In genomic region chr11:77525804-77526486, GRCm38 (mm10) we compare ENCODE assay signal across 22 mouse cellular contexts. TPM values are rescaled to one million over a fixed set of nuclear protein-coding genes. Genes with fewer than 3 reads are reported as not detected.
DNase-seq lines count a peak whose midpoint lies in the region; ATAC-seq and TF ChIP-seq lines count a peak whose summit lies in the region.
"Had no signal": no experiment of that assay in that cellular context is flagged by ENCODE, and none has a peak within 500 bp of the region (broad histone marks: within the 10 kb centered on the region; RNA-seq: fewer than 3 reads in every experiment).

No protein-coding gene starts in this region.

- TF ChIP-seq CTCF in hindbrain, postnatal 0 days (IDR thresholded peaks at IDR 0.05; ENCODE audit: low read depth), result peak; percentile 18; the same call in 1 of the 2 replicates
- peak; percentile 33 for TF ChIP-seq CTCF in Patski (IDR thresholded peaks at IDR 0.05)

- no peak overlapping the region for H3K4me2 ChIP-seq in hindbrain, postnatal 0 days (ENCODE audit: low read depth, low read length)
- no peak overlapping the region for H3K4me2 ChIP-seq in hindbrain, embryonic 14.5 days (replicated peaks)
- H3K4me2 ChIP-seq: embryonic facial prominence, embryonic 15.5 days; heart, embryonic 13.5 days; kidney, embryonic 15.5 days; limb, embryonic 13.5 days; midbrain, embryonic 13.5 days; stomach, embryonic 15.5 days had no signal

- POLR2A ChIA-PET in Patski (lab: Charles Lee), result interaction anchor here (0.6 kb wide), 1 partner anchor 53 kb away, joined by 4 read pairs; no protein-coding TSS in a partner anchor

- H3K9me3 ChIP-seq in hindbrain, postnatal 0 days (ENCODE audit: low read length), result no peaks in the 10 kb centered on the region
- no peaks in the 10 kb centered on the region for H3K9me3 ChIP-seq in hindbrain, embryonic 14.5 days (ENCODE audit: control insufficient read depth, low read length)
- H3K9me3 ChIP-seq in megakaryocyte, embryonic 14.5 days, result no peaks in the 10 kb centered on the region
- H3K9me3 ChIP-seq: embryonic facial prominence, embryonic 15.5 days; heart, embryonic 13.5 days; kidney, embryonic 15.5 days; limb, embryonic 13.5 days; midbrain, embryonic 13.5 days; stomach, embryonic 15.5 days had no signal

- H3K27ac ChIP-seq in hindbrain, postnatal 0 days, result no peak overlapping the region
- no peak overlapping the region for H3K27ac ChIP-seq in hindbrain, embryonic 14.5 days
- H3K27ac ChIP-seq: embryonic facial prominence, embryonic 15.5 days; heart, embryonic 13.5 days; kidney, embryonic 15.5 days; limb, embryonic 13.5 days; midbrain, embryonic 13.5 days; stomach, embryonic 15.5 days had no signal

- H3K36me3 ChIP-seq in hindbrain, postnatal 0 days (ENCODE audit: insufficient read depth, low read length), result no peaks in the 10 kb centered on the region
- H3K36me3 ChIP-seq in hindbrain, embryonic 14.5 days (replicated peaks; ENCODE audit: control insufficient read depth, insufficient read depth), result 0 out of 2 replicates have a peak, but pooled peaks cover 8% of the 10 kb centered on the region
- peaks cover 17% of the 10 kb centered on the region for H3K36me3 ChIP-seq in megakaryocyte, embryonic 14.5 days (replicated peaks; ENCODE audit: low read length)
- H3K36me3 ChIP-seq: embryonic facial prominence, embryonic 15.5 days; kidney, embryonic 15.5 days; limb, embryonic 13.5 days; stomach, embryonic 15.5 days had no signal

- no peak overlapping the region for H3K4me3 ChIP-seq in hindbrain, postnatal 0 days (ENCODE audit: low read length)
- no peak overlapping the region for H3K4me3 ChIP-seq in hindbrain, embryonic 14.5 days (replicated peaks; ENCODE audit: low read length)
- H3K4me3 ChIP-seq in megakaryocyte, embryonic 14.5 days (replicated peaks), result peak overlapping the region; percentile 17
- H3K4me3 ChIP-seq: embryonic facial prominence, embryonic 15.5 days; heart, embryonic 13.5 days; kidney, embryonic 15.5 days; limb, embryonic 13.5 days; midbrain, embryonic 13.5 days; stomach, embryonic 15.5 days had no signal

- in situ Hi-C loops in Patski (cut with MboI; ENCODE audit: low pct_unique_long_range_greater_than_20kb), result no loop called here

- 83% methylated on average over 3 of the region's 3 CpGs for WGBS in hindbrain, postnatal 0 days
- WGBS in hindbrain, embryonic 14.5 days, result 83% methylated on average over 3 of the region's 3 CpGs

- no peaks in the 10 kb centered on the region for H3K4me1 ChIP-seq in hindbrain, postnatal 0 days (ENCODE audit: insufficient read depth, low read length)
- no peaks in the 10 kb centered on the region for H3K4me1 ChIP-seq in hindbrain, embryonic 14.5 days (replicated peaks; ENCODE audit: control insufficient read depth, insufficient read depth, low read length)
- H3K4me1 ChIP-seq in megakaryocyte, embryonic 14.5 days, result peaks cover 27% of the 10 kb centered on the region
- H3K4me1 ChIP-seq: embryonic facial prominence, embryonic 15.5 days; heart, embryonic 13.5 days; kidney, embryonic 15.5 days; limb, embryonic 13.5 days; midbrain, embryonic 13.5 days; stomach, embryonic 15.5 days had no signal

- no peak for ATAC-seq in hindbrain, postnatal 0 days
- no peak for ATAC-seq in hindbrain, embryonic 14.5 days (ENCODE audit: low FRiP score)
- ATAC-seq in megakaryocyte, adult 5-6 weeks (ENCODE audit: poor library complexity, severe bottlenecking), result no peak
- ATAC-seq in Patski, result no peak
- ATAC-seq: CD4-positive, CD25-positive, alpha-beta regulatory T cell, adult 4 months; midbrain, embryonic 13.5 days had no signal

- no peaks in the 10 kb centered on the region for H3K27me3 ChIP-seq in hindbrain, postnatal 0 days (ENCODE audit: insufficient read depth, low read length)
- no peaks in the 10 kb centered on the region for H3K27me3 ChIP-seq in hindbrain, embryonic 14.5 days (ENCODE audit: control insufficient read depth, insufficient read depth, low read length)
- no peaks in the 10 kb centered on the region for H3K27me3 ChIP-seq in megakaryocyte, embryonic 14.5 days (replicated peaks)
- no peaks in the 10 kb centered on the region for H3K27me3 ChIP-seq in Patski
- H3K27me3 ChIP-seq: embryonic facial prominence, embryonic 15.5 days; heart, embryonic 13.5 days; kidney, embryonic 15.5 days; limb, embryonic 13.5 days; midbrain, embryonic 13.5 days; stomach, embryonic 15.5 days had no signal

- CTCF ChIA-PET in Patski (lab: Charles Lee), result interaction anchor here (1.7 kb wide), 1 partner anchor 18 kb away, joined by 4 read pairs; no protein-coding TSS in a partner anchor

- H3K9ac ChIP-seq in hindbrain, postnatal 0 days (replicated peaks; ENCODE audit: low read length), result no peak overlapping the region
- no peak overlapping the region for H3K9ac ChIP-seq in hindbrain, embryonic 14.5 days
- H3K9ac ChIP-seq: embryonic facial prominence, embryonic 15.5 days; heart, embryonic 13.5 days; kidney, embryonic 15.5 days; limb, embryonic 13.5 days; midbrain, embryonic 13.5 days; stomach, embryonic 15.5 days had no signal

- DNase-seq in hindbrain, postnatal 0 days (ENCODE audit: low spot score), result no peak
- no peak for DNase-seq in hindbrain, embryonic 14.5 days (ENCODE audit: low spot score)
- DNase-seq in Patski (ENCODE audit: low read depth, low spot score) (no peak), adipocyte (ENCODE audit: low spot score) (no peak)
- peak; percentile 25 for DNase-seq in naive thymus-derived CD4-positive, alpha-beta T cell, adult 2 months (ENCODE audit: low read depth)
- DNase-seq in left cerebral cortex, adult 11 months (ENCODE audit: low spot score), result no peak
- DNase-seq: cerebellum, adult 9-11 months; embryo, embryonic 11 days; gastrocnemius, postnatal 36 days; right cerebral cortex, postnatal 14 days had no signal

RNA-seq across cellular contexts. Expression of gene Gm10392, which starts 6.9 kb away (rescaled TPM):
- not detected in 2 replicates for total RNA-seq in hindbrain, postnatal 0 days (2014; rRNA removed)
- polyA plus RNA-seq in hindbrain, postnatal 0 days (2015; fragmentation: Nextera tagmentation; extraction: Ambion mirVana), result not detected in 2 replicates
- not detected in 2 replicates for polyA plus RNA-seq in hindbrain, embryonic 14.5 days (2014; fragmentation: Nextera tagmentation; extraction: Ambion mirVana)
- polyA plus RNA-seq in megakaryocyte, embryonic 14.5 days (2012; ENCODE audit: insufficient read depth, low replicate concordance), result 0.08 TPM in 1 of 2 replicates, not detected in the other
- not detected in 2 replicates for total RNA-seq in megakaryocyte, adult 5-6 weeks (2015)
- 0.51 and 1.8 TPM in 2 replicates for total RNA-seq in megakaryocyte, adult 5-6 weeks (2017)
- not detected for polyA plus RNA-seq in Patski (2021)
- total RNA-seq: adrenal gland, postnatal 4 days; gastrocnemius, postnatal 36 days had no signal
- polyA plus RNA-seq: frontal cortex, adult 2 months; heart, embryonic 13.5 days; limb, embryonic 13.5 days; neural tube, embryonic 11.5 days had no signal

RNA-seq across cellular contexts. Expression of gene Trp53i13, which starts 10.2 kb away (rescaled TPM):
- total RNA-seq in hindbrain, postnatal 0 days (2014; rRNA removed), result 13.7 and 17.8 TPM in 2 replicates
- polyA plus RNA-seq in hindbrain, postnatal 0 days (2015; fragmentation: Nextera tagmentation; extraction: Ambion mirVana), result 14.3 and 17.2 TPM in 2 replicates
- polyA plus RNA-seq in hindbrain, embryonic 14.5 days (2014; fragmentation: Nextera tagmentation; extraction: Ambion mirVana), result 13.3 and 15.1 TPM in 2 replicates
- 22.3 and 38.9 TPM in 2 replicates for polyA plus RNA-seq in megakaryocyte, embryonic 14.5 days (2012; ENCODE audit: insufficient read depth, low replicate concordance)
- 6.2 and 6.5 TPM in 2 replicates for total RNA-seq in megakaryocyte, adult 5-6 weeks (2015)
- total RNA-seq in megakaryocyte, adult 5-6 weeks (2017), result 5.0 and 5.8 TPM in 2 replicates
- 20.5 TPM for polyA plus RNA-seq in Patski (2021)

RNA-seq across cellular contexts. Expression of gene Abhd15, which starts 11.0 kb away (rescaled TPM):
- 3.6 and 4.7 TPM in 2 replicates for total RNA-seq in hindbrain, postnatal 0 days (2014; rRNA removed)
- 2.1 TPM in 2 replicates for polyA plus RNA-seq in hindbrain, postnatal 0 days (2015; fragmentation: Nextera tagmentation; extraction: Ambion mirVana)
- 1.7 and 2.7 TPM in 2 replicates for polyA plus RNA-seq in hindbrain, embryonic 14.5 days (2014; fragmentation: Nextera tagmentation; extraction: Ambion mirVana)
- 2.4 and 4.6 TPM in 2 replicates for polyA plus RNA-seq in megakaryocyte, embryonic 14.5 days (2012; ENCODE audit: insufficient read depth, low replicate concordance)
- total RNA-seq in megakaryocyte, adult 5-6 weeks (2015), result 6.8 and 8.3 TPM in 2 replicates
- total RNA-seq in megakaryocyte, adult 5-6 weeks (2017), result 13.8 and 17.0 TPM in 2 replicates
- polyA plus RNA-seq in Patski (2021), result 0.15 TPM

RNA-seq across cellular contexts. Expression of gene Git1, which starts 32.6 kb away (rescaled TPM):
- 126 and 127 TPM in 2 replicates for total RNA-seq in hindbrain, postnatal 0 days (2014; rRNA removed)
- polyA plus RNA-seq in hindbrain, postnatal 0 days (2015; fragmentation: Nextera tagmentation; extraction: Ambion mirVana), result 13.8 and 15.0 TPM in 2 replicates
- 21.3 and 23.2 TPM in 2 replicates for polyA plus RNA-seq in hindbrain, embryonic 14.5 days (2014; fragmentation: Nextera tagmentation; extraction: Ambion mirVana)
- polyA plus RNA-seq in megakaryocyte, embryonic 14.5 days (2012; ENCODE audit: insufficient read depth, low replicate concordance), result 65.1 and 158 TPM in 2 replicates
- 17.6 and 20.0 TPM in 2 replicates for total RNA-seq in megakaryocyte, adult 5-6 weeks (2015)
- total RNA-seq in megakaryocyte, adult 5-6 weeks (2017), result 12.3 and 18.7 TPM in 2 replicates
- 76.8 TPM for polyA plus RNA-seq in Patski (2021)

RNA-seq across cellular contexts. Expression of gene Ankrd13b, which starts 36.5 kb away (rescaled TPM):
- total RNA-seq in hindbrain, postnatal 0 days (2014; rRNA removed), result 71.6 and 77.1 TPM in 2 replicates
- 27.1 and 30.6 TPM in 2 replicates for polyA plus RNA-seq in hindbrain, postnatal 0 days (2015; fragmentation: Nextera tagmentation; extraction: Ambion mirVana)
- 44.5 and 45.0 TPM in 2 replicates for polyA plus RNA-seq in hindbrain, embryonic 14.5 days (2014; fragmentation: Nextera tagmentation; extraction: Ambion mirVana)
- 6.7 and 9.3 TPM in 2 replicates for polyA plus RNA-seq in megakaryocyte, embryonic 14.5 days (2012; ENCODE audit: insufficient read depth, low replicate concordance)
- 2.0 and 2.1 TPM in 2 replicates for total RNA-seq in megakaryocyte, adult 5-6 weeks (2015)
- 2.8 and 9.1 TPM in 2 replicates for total RNA-seq in megakaryocyte, adult 5-6 weeks (2017)
- 30.0 TPM for polyA plus RNA-seq in Patski (2021)
